Mouse (Mus musculus) midbrain, postnatal 0 days (tissue): ENCODE measurements around the gene Lnpk. TPM values are rescaled to one million over a fixed set of nuclear protein-coding genes. Genes with fewer than 3 reads are reported as not detected.

ENCODE experiments used
- ATAC-seq: fragments of 200-750 bp; cut with Nextera tagmentation; 2 replicates; pipeline ENCODE4 v1.8.0; 2017; ENCODE audit warnings: moderate number of reproducible peaks, mild to moderate bottlenecking, moderate TSS enrichment, moderate library complexity; ENCODE audit not compliant: low FRiP score
- DNase-seq: peaks from one replicate; pipeline ENCODE4 v3.0.0-alpha.2; 2015; ENCODE audit warnings: low spot score
- H3K27ac ChIP-seq: fragments of 300-500 bp; sonication (generic); 2 replicates; pipeline ENCODE4 v1.5.1; 2014; ENCODE audit warnings: low read depth, mild to moderate bottlenecking, low read length, mixed read lengths
- H3K27me3 ChIP-seq: fragments of 300-500 bp; sonication (generic); 2 replicates; pipeline ENCODE4 v1.6.1; 2014; ENCODE audit warnings: low read length, control low read depth, mixed read lengths; ENCODE audit not compliant: insufficient read depth
- H3K36me3 ChIP-seq: fragments of 300-500 bp; sonication (generic); 2 replicates; pipeline ENCODE4 v1.6.1; 2014; ENCODE audit warnings: low read length, control low read depth, mixed read lengths; ENCODE audit not compliant: insufficient read depth
- H3K4me1 ChIP-seq: fragments of 300-500 bp; sonication (generic); 2 replicates; pipeline ENCODE4 v1.6.1; 2014; ENCODE audit warnings: mild to moderate bottlenecking, control low read depth, antibody characterized with exemption, low read length, mixed read lengths; ENCODE audit not compliant: insufficient read depth
- H3K4me2 ChIP-seq: fragments of 300-500 bp; sonication (generic); 2 replicates; pipeline ENCODE4 v1.6.1; 2014; ENCODE audit warnings: low read depth, mild to moderate bottlenecking, low read length, mixed read lengths; ENCODE audit not compliant: poor library complexity, severe bottlenecking
- H3K4me3 ChIP-seq: fragments of 300-500 bp; sonication (generic); 2 replicates; pipeline ENCODE4 v1.5.1; 2014; ENCODE audit warnings: low read depth, mild to moderate bottlenecking, low read length, moderate library complexity
- H3K9ac ChIP-seq: fragments of 300-500 bp; sonication (generic); replicated peaks from 2 replicates; pipeline ENCODE4 v1.6.1; 2014; ENCODE audit warnings: mild to moderate bottlenecking, low read length, moderate library complexity, mixed read lengths; ENCODE audit not compliant: poor library complexity, severe bottlenecking
- H3K9me3 ChIP-seq: fragments of 300-500 bp; sonication (generic); 2 replicates; pipeline ENCODE4 v1.6.1; 2016; ENCODE audit warnings: low read length, control low read depth
- CTCF ChIP-seq: IDR thresholded peaks from 2 replicates; pipeline ENCODE4 v1.5.1; 2016; ENCODE audit warnings: antibody characterized with exemption, mild to moderate bottlenecking
- WGBS: fragments of 180-500 bp; shearing (Covaris S2); extraction: QIAGEN DNeasy Blood & Tissue Kit; methylation state at CpG from one replicate; pipeline ENCODE4 v1.1.7; 2014; 5-methylcytosine and 5-hydroxymethylcytosine counted together
- polyA plus RNA-seq: library from polyadenylated mRNA; unstranded; fragments of >200 nt; fragmentation: Nextera tagmentation; extraction: Ambion mirVana; gene quantifications from 2 replicates; pipeline ENCODE4 v1.2.1, GENCODE M21; 2015
- total RNA-seq: library from RNA; depleted of rRNA; stranded (reverse); fragments of >200 nt; gene quantifications from 2 replicates; pipeline ENCODE4 v1.2.3, GENCODE M21; 2014

Lnpk gene
- total and polyA plus RNA-seq, 2 experiments from 2014 or later: 40.2 to 54.6 TPM

DNA sequence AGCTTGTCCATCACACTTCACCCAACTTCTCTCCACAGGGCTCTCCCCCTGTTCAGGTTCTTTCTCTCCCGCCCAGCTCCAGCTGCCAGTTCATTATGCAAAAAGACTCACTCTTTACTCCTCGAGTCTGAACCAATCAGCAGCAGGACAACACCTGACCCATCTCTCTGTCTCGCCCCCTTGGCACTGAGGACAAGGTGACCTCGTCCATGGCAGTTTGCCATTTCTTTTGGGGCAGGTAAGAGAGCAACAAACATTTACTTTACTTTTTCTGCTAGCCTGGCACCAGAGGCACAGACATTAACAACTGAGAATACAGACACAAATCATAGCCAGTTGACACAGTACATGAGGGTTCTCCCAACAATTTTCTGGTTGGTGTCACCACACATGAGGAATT, 8.8 kb downstream of the Lnpk start:
- no peak overlapping the region for H3K27ac ChIP-seq
- whole genome bisulfite sequencing: 79% methylated on average over 4 of the region's 4 CpGs
- H3K27me3 ChIP-seq: no peaks in the 10 kb centered on the region
- no peak for TF ChIP-seq CTCF
- no peak overlapping the region for H3K4me2 ChIP-seq
- no peak overlapping the region for H3K4me3 ChIP-seq
- H3K4me1 ChIP-seq: no peaks in the 10 kb centered on the region
- H3K36me3 ChIP-seq: no peaks in the 10 kb centered on the region
- no peak for ATAC-seq
- DNase-seq: no peak
- H3K9me3 ChIP-seq: no peaks in the 10 kb centered on the region
- no peak overlapping the region for H3K9ac ChIP-seq

DNA sequence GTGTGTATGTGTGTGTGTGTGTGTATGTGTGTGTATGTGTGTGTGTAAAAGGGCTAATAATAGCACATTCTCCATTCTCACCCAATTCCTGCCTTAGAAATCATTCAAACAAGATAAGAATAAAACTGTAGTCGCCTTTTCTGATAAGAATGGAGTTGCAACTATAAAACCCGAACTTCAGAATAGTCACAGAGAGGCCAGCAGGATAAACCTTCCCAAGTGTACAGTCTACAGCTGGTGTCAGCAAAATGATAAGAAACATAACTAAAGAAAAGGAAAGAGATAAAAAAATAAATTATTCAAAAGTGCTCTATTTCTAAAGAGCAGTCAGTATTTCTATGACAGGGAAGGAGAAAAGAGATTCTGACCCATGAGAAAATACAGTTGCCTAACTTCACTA, 19.4 kb downstream of the Lnpk start:
- TF ChIP-seq CTCF: no peak
- Histone ChIP-seq H3K4me1 (no peaks in the 10 kb centered on the region), H3K36me3 (no peaks in the 10 kb centered on the region), H3K27ac (no peak overlapping the region), H3K9ac (no peak overlapping the region), H3K9me3 (no peaks in the 10 kb centered on the region), H3K27me3 (no peaks in the 10 kb centered on the region), H3K4me2 (no peak overlapping the region), H3K4me3 (no peak overlapping the region)
- ATAC-seq (no peak), DNase-seq (no peak)
- WGBS: 81% methylated on average over 2 of the region's 2 CpGs

DNA sequence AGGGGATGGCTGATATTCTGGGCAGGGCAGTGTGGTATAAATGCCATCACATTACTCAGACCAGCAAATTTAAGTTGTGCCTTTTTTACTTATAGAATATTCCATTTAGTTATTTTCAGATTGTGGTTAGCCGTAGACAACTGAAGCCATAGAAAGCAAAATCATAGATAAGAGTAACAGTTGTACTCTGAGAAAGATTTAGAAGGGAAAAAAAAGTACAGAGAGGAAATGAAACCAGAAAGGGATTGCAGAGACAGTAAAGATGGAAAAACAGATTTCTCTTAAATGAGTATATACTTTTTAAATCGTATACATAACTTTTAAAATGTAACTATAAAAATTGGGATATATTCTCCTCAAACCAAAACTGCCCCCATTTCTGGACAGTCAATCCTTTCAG, 20.1 kb downstream of the Lnpk start:
- Histone ChIP-seq H3K9me3 (no peaks in the 10 kb centered on the region), H3K9ac (no peak overlapping the region), H3K27ac (no peak overlapping the region), H3K4me1 (no peaks in the 10 kb centered on the region), H3K4me3 (no peak overlapping the region), H3K36me3 (no peaks in the 10 kb centered on the region), H3K27me3 (no peaks in the 10 kb centered on the region), H3K4me2 (no peak overlapping the region)
- no peak for ATAC-seq
- 90% methylated on average over 2 of the region's 2 CpGs for WGBS
- no peak for TF ChIP-seq CTCF
- DNase-seq: no peak

DNA sequence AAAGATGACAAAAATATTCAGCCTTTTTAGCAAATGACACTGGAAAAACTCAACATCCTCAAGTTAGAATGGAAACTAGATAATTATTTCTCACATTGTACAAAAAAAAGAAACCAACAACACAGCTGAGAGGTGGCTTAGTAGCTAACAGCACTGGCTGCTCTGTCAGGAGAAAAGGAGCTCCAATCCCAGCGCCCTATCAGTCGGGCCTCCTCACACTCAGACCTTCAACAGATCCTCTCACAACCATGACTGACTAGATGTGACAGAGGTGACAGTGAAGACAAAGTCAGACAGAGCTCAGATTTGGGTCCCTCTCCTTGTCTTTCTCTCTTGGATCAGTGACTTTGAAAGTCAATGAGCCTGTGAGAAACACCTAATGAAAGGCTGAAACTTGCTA, 21.8 kb downstream of the Lnpk start:
- no peaks in the 10 kb centered on the region for H3K27me3 ChIP-seq
- no peaks in the 10 kb centered on the region for H3K4me1 ChIP-seq
- no peak for TF ChIP-seq CTCF
- no peak overlapping the region for H3K4me3 ChIP-seq
- DNase-seq (no peak), ATAC-seq (no peak)
- H3K27ac ChIP-seq: no peak overlapping the region
- no peak overlapping the region for H3K4me2 ChIP-seq
- no peak overlapping the region for H3K9ac ChIP-seq
- 36% methylated on average over 2 of the region's 2 CpGs for WGBS
- no peaks in the 10 kb centered on the region for H3K36me3 ChIP-seq
- H3K9me3 ChIP-seq: no peaks in the 10 kb centered on the region

DNA sequence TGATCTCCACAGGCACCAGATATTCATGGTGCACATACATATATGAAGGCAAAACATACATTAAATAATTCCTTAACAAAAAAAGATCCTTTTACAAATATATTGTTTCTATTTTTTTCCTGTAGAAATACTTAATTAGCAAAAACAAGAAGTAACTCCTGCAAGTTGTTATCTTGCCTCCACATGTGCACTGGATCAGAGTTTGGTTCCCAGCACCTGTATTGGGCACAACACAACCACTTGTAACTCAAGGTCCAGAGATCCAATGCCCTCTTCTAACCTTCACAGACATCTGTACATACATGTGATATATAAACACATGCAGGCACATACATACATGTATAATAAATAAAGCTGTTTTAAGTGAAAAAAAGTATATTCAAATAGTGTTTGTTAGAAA, 27.3 kb downstream of the Lnpk start:
- no peak overlapping the region for H3K27ac ChIP-seq
- no peak overlapping the region for H3K4me3 ChIP-seq
- H3K9ac ChIP-seq: no peak overlapping the region
- H3K4me1 ChIP-seq: no peaks in the 10 kb centered on the region
- H3K4me2 ChIP-seq: no peak overlapping the region
- DNase-seq (no peak), ATAC-seq (no peak)
- no peaks in the 10 kb centered on the region for H3K36me3 ChIP-seq
- no peaks in the 10 kb centered on the region for H3K9me3 ChIP-seq
- TF ChIP-seq CTCF: no peak
- no peaks in the 10 kb centered on the region for H3K27me3 ChIP-seq

DNA sequence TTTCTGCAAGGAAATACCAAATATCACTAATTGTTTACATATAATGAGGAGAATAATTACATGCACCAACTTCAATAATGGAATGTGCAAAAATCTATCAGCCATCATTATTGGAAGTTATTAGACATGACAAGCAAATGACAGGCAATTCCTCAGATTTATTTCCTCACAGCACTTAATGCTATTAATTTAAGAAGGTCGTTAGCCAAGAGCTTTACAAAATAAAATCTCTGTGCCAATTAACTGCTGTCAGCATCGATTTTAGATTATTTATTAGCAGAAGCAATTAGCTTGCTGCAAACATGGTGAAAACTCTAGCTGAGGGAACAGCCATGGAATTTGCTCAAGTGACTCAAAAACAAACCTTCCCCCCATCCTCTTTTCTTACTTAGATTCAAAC, 30.9 kb downstream of the Lnpk start:
- Histone ChIP-seq H3K36me3 (no peaks in the 10 kb centered on the region), H3K27ac (no peak overlapping the region), H3K4me3 (no peak overlapping the region), H3K9ac (no peak overlapping the region), H3K27me3 (no peaks in the 10 kb centered on the region), H3K9me3 (no peaks in the 10 kb centered on the region), H3K4me2 (no peak overlapping the region), H3K4me1 (no peaks in the 10 kb centered on the region)
- no peak for DNase-seq
- no peak for TF ChIP-seq CTCF
- WGBS: 59% methylated on average over 2 of the region's 2 CpGs
- no peak for ATAC-seq

DNA sequence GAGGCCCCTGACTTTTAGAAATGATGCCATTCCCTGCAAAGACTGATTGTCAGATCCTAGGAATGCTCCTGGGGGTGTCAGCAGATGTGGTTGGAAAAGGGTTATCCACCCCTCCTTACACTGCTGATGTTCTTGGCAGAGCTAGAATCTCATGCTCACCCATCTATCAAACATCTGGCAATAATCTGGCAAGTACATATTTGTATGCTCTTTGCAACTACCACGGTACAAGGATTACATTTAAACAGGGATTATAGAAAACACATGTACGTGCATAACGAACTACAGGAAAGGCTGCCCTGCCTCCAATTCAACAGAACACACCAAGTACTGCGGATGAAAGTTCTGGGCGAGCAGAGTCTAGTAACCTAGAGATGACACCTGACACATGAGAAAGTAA, 70.9 kb downstream of the Lnpk start:
- Histone ChIP-seq H3K4me2 (no peak overlapping the region), H3K27ac (no peak overlapping the region), H3K4me3 (no peak overlapping the region), H3K27me3 (no peaks in the 10 kb centered on the region), H3K9ac (no peak overlapping the region), H3K4me1 (no peaks in the 10 kb centered on the region), H3K9me3 (no peaks in the 10 kb centered on the region), H3K36me3 (no peaks in the 10 kb centered on the region)
- DNase-seq (no peak), ATAC-seq (no peak)
- WGBS: 83% methylated on average over 5 of the region's 5 CpGs
- TF ChIP-seq CTCF: no peak
